Mouse (Mus musculus) mouse embryonic stem cell (cell line): ENCODE data around the gene Scnn1a.

Experiments used
- in situ Hi-C, 2 experiments: fragments of 300-500 bp; cut with MboI; formaldehyde crosslinking; loops; 1 replicate in 1 of 2; 3 replicates in 1 of 2; pipeline ENCODE4 v1.14.3; 2019 to 2020; ENCODE audit warnings: low sequenced_read_pairs in 2 of 2, low pct_unique_long_range_greater_than_20kb in 1 of 2, mixed read lengths in 1 of 2; ENCODE audit not compliant: unreplicated experiment in 1 of 2

Gene Scnn1a

GRCm38 (mm10) chr6:125328243-125328642 lies 7.8 kb downstream of the Scnn1a start:
- in situ Hi-C loops = no loop called here

- in situ Hi-C loops = no loop called here
Measured at GRCm38 (mm10) chr6:125330626-125331326, 10.3 kb downstream of the Scnn1a start.

- in situ Hi-C loops = no loop called here
Measured at GRCm38 (mm10) chr6:125333112-125333899, 12.8 kb downstream of the Scnn1a start.

GRCm38 (mm10) chr6:125334356-125334755 lies 13.9 kb downstream of the Scnn1a start:
- in situ Hi-C loops = no loop called here

- in situ Hi-C loops = no loop called here
Measured at GRCm38 (mm10) chr6:125338791-125339660, 18.6 kb downstream of the Scnn1a start.

- in situ Hi-C loops = no loop called here
Measured at GRCm38 (mm10) chr6:125340244-125340643, 19.8 kb downstream of the Scnn1a start.

GRCm38 (mm10) chr6:125342198-125342597 lies 21.7 kb downstream of the Scnn1a start:
- in situ Hi-C loops = no loop called here

GRCm38 (mm10) chr6:125344084-125344483 lies 23.6 kb downstream of the Scnn1a start:
- in situ Hi-C loops = no loop called here

GRCm38 (mm10) chr6:125344866-125345265 lies 24.4 kb downstream of the Scnn1a start:
- in situ Hi-C loops = no loop called here

GRCm38 (mm10) chr6:125345625-125346024 lies 25.2 kb downstream of the Scnn1a start:
- in situ Hi-C loops = no loop called here

- in situ Hi-C loops = no loop called here
Measured at GRCm38 (mm10) chr6:125346029-125346428, 25.6 kb downstream of the Scnn1a start.

GRCm38 (mm10) chr6:125348721-125349574 lies 28.5 kb downstream of the Scnn1a start, which contains the start of gene Tnfrsf1a:
Gene Tnfrsf1a (plus strand): TSS chr6:125349362.
- in situ Hi-C loops = no loop called here

- in situ Hi-C loops = no loop called here
Measured at GRCm38 (mm10) chr6:125349575-125350230, 29.2 kb downstream of the Scnn1a start.

GRCm38 (mm10) chr6:125350231-125350994 lies 30.0 kb downstream of the Scnn1a start:
- in situ Hi-C loops = no loop called here

GRCm38 (mm10) chr6:125350995-125351324 lies 30.5 kb downstream of the Scnn1a start:
- in situ Hi-C loops = no loop called here

- in situ Hi-C loops = no loop called here
Measured at GRCm38 (mm10) chr6:125351368-125352045, 31.0 kb downstream of the Scnn1a start.

- in situ Hi-C loops = no loop called here
Measured at GRCm38 (mm10) chr6:125352046-125352384, 31.6 kb downstream of the Scnn1a start.
